ENCODE assay signal across 8 mouse cellular contexts in genomic region chr5:76974554-76975285, GRCm38 (mm10). TPM values are rescaled to one million over a fixed set of nuclear protein-coding genes. Genes with fewer than 3 reads are reported as not detected.
DNase-seq lines count a peak whose midpoint lies in the region; ATAC-seq and TF ChIP-seq lines count a peak whose summit lies in the region.

Gene Srp72 (plus strand): TSS chr5:76974683.

- TF ChIP-seq POLR2A in MEL (IDR thresholded peaks at IDR 0.05; ENCODE audit: control insufficient read depth in 1 of 2, insufficient read depth in 1 of 2, low read depth in 1 of 2, low read length in 2 of 2, poor library complexity in 1 of 2) = peak; percentile 80 to 94; a peak in 3 of 4 replicates
- peak; percentile 57; the same call in 1 of the 2 replicates for TF ChIP-seq POLR2A in cerebellum, adult 2 months (IDR thresholded peaks at IDR 0.05; ENCODE audit: borderline replicate concordance, insufficient read depth, low read length)
- peak; percentile 73; the same call in 1 of the 2 replicates for TF ChIP-seq POLR2A in lung, adult 2 months (IDR thresholded peaks at IDR 0.05; ENCODE audit: borderline replicate concordance, extremely low read depth, low read depth, low read length)

- H3K36me3 ChIP-seq in MEL (ENCODE audit: control insufficient read depth in 1 of 2, insufficient read depth in 2 of 2, low read length in 2 of 2) = peaks cover 20 to 24% of the 10 kb centered on the region in 2 experiments
- peaks cover 17% of the 10 kb centered on the region for H3K36me3 ChIP-seq in neural tube, embryonic 15.5 days

- H3K27me3 ChIP-seq in MEL (ENCODE audit: control insufficient read depth in 1 of 2, insufficient read depth in 2 of 2, low read length in 2 of 2) = no peaks in the 10 kb centered on the region
- H3K27me3 ChIP-seq in cerebellum, adult 2 months (ENCODE audit: control insufficient read depth, insufficient read depth, low read length) = no peaks in the 10 kb centered on the region
- H3K27me3 ChIP-seq in neural tube, embryonic 15.5 days (replicated peaks) = no peaks in the 10 kb centered on the region

- peak within 1 kb of the TSS; percentile 86 for H3K27ac ChIP-seq in MEL (ENCODE audit: control insufficient read depth, low read depth, low read length)
- H3K27ac ChIP-seq in cerebellum, adult 2 months (ENCODE audit: insufficient read depth, low read length) = peak within 1 kb of the TSS; percentile 86
- H3K27ac ChIP-seq in layer of hippocampus, adult 2 months = peak within 1 kb of the TSS; percentile 96
- peak within 1 kb of the TSS; percentile 93 for H3K27ac ChIP-seq in neural tube, embryonic 15.5 days (replicated peaks)

- WGBS in cerebellum, adult 2 months = under 1% methylated on average over 60 of the region's 60 CpGs
- WGBS in lung, adult 2 months = under 1% methylated on average over 60 of the region's 60 CpGs
- under 1% methylated on average over 58 of the region's 60 CpGs for WGBS in neural tube, embryonic 15.5 days

- DNase-seq in MEL (ENCODE audit: low read depth, low spot score) = peak; percentile 94
- DNase-seq in cerebellum, adult 2 months = peak; percentile 79 to 82
- peak; percentile 89 for DNase-seq in forelimb bud, embryonic 11.5 days (ENCODE audit: low read depth, low spot score)
- DNase-seq in heart, postnatal 4 days = peak; percentile 90
- DNase-seq in layer of hippocampus, adult 2 months (ENCODE audit: low spot score in 2 of 2) = peak; percentile 70 to 84
- peak; percentile 75 for DNase-seq in lung, adult 2 months
- peak; percentile 91 for DNase-seq in testis, postnatal 10 days (ENCODE audit: low spot score)

- TF ChIP-seq EP300 in MEL (IDR thresholded peaks at IDR 0.05; ENCODE audit: low read depth in 1 of 2, low read length in 2 of 2) = peak in 1 of 2 experiments; percentile 15; a peak in 1 of 4 replicates

- H3K4me1 ChIP-seq in MEL (ENCODE audit: control insufficient read depth in 1 of 2, insufficient read depth in 2 of 2, low read length in 2 of 2) = peaks cover 5 to 10% of the 10 kb centered on the region in 2 experiments; a peak in 3 of 4 replicates
- H3K4me1 ChIP-seq in cerebellum, adult 2 months (ENCODE audit: control insufficient read depth, insufficient read depth, low read length) = no peaks in the 10 kb centered on the region; the same call in 1 of the 2 replicates
- H3K4me1 ChIP-seq in lung, adult 2 months (ENCODE audit: control insufficient read depth, insufficient read depth, low read length) = peaks cover 7% of the 10 kb centered on the region
- peaks cover 24% of the 10 kb centered on the region for H3K4me1 ChIP-seq in neural tube, embryonic 15.5 days

- ATAC-seq in neural tube, embryonic 15.5 days (ENCODE audit: low FRiP score) = peak; percentile 94

- no peak for TF ChIP-seq CTCF in MEL (IDR thresholded peaks at IDR 0.05 in 2 of 3, conservative IDR thresholded peaks at IDR 0.05 in 1 of 3; ENCODE audit: control insufficient read depth in 1 of 3, insufficient read depth in 1 of 3, low read depth in 2 of 3, low read length in 3 of 3, poor library complexity in 1 of 3, severe bottlenecking in 1 of 3)
- no peak for TF ChIP-seq CTCF in cerebellum, adult 2 months (IDR thresholded peaks at IDR 0.05; ENCODE audit: borderline replicate concordance, insufficient read depth, low read depth, low read length)
- TF ChIP-seq CTCF in layer of hippocampus, adult 2 months (conservative IDR thresholded peaks at IDR 0.05) = no peak
- no peak for TF ChIP-seq CTCF in lung, adult 2 months (IDR thresholded peaks at IDR 0.05; ENCODE audit: insufficient read depth, low read length)

- peak within 1 kb of the TSS; percentile 90 for H3K4me2 ChIP-seq in neural tube, embryonic 15.5 days

- peaks cover 26% of the 10 kb centered on the region for H3K79me2 ChIP-seq in MEL (ENCODE audit: control insufficient read depth, insufficient read depth, low read length, poor library complexity)

- no peaks in the 10 kb centered on the region for H3K9me3 ChIP-seq in MEL (replicated peaks; ENCODE audit: insufficient read depth, low read length)
- H3K9me3 ChIP-seq in neural tube, embryonic 15.5 days (replicated peaks) = no peaks in the 10 kb centered on the region

- peak within 1 kb of the TSS; percentile 99 for H3K9ac ChIP-seq in MEL (ENCODE audit: control insufficient read depth, low read depth, low read length, poor library complexity, severe bottlenecking)
- H3K9ac ChIP-seq in neural tube, embryonic 15.5 days (replicated peaks) = peak within 1 kb of the TSS; percentile 83

- TF ChIP-seq RAD21 in MEL (IDR thresholded peaks at IDR 0.05; ENCODE audit: low read depth, low read length) = no peak

- H3K4me3 ChIP-seq in MEL (ENCODE audit: control insufficient read depth in 1 of 2, insufficient read depth in 1 of 2, low read depth in 2 of 2, low read length in 2 of 2) = peak within 1 kb of the TSS; percentile 99
- H3K4me3 ChIP-seq in cerebellum, adult 2 months (replicated peaks; ENCODE audit: insufficient read depth, low read depth, low read length) = peak within 1 kb of the TSS; percentile 70
- H3K4me3 ChIP-seq in layer of hippocampus, adult 2 months = peak within 1 kb of the TSS; percentile 99
- peak within 1 kb of the TSS; percentile 100 for H3K4me3 ChIP-seq in lung, adult 2 months (replicated peaks; ENCODE audit: extremely low read depth, low read depth, low read length)
- peak within 1 kb of the TSS; percentile 97 for H3K4me3 ChIP-seq in neural tube, embryonic 15.5 days (replicated peaks)

TF ChIP-seq in MEL, 35 proteins besides CTCF, POLR2A, EP300 and RAD21 (continues in another document):
- TF ChIP-seq UBTF (IDR thresholded peaks at IDR 0.05; ENCODE audit: borderline replicate concordance, insufficient read depth, low read depth, low read length) = no peak
- no peak for TF ChIP-seq MEF2A (IDR thresholded peaks at IDR 0.05; ENCODE audit: extremely low read depth, insufficient replicate concordance, low read depth, low read length, poor library complexity, severe bottlenecking)
- TF ChIP-seq BHLHE40 (IDR thresholded peaks at IDR 0.05; ENCODE audit: borderline replicate concordance, low read depth, low read length) = no peak
- peak; percentile 84 for TF ChIP-seq MAX (IDR thresholded peaks at IDR 0.05; ENCODE audit: low read length)
- TF ChIP-seq GATA1 (IDR thresholded peaks at IDR 0.05; ENCODE audit: low read depth, low read length) = no peak
- peak; percentile 96 for TF ChIP-seq MXI1 (IDR thresholded peaks at IDR 0.05; ENCODE audit: low read depth, low read length)
- no peak for TF ChIP-seq GABPA (IDR thresholded peaks at IDR 0.05; ENCODE audit: low read depth, low read length)
- no peak for TF ChIP-seq ZC3H11A (IDR thresholded peaks at IDR 0.05; ENCODE audit: low read depth, low read length)
- TF ChIP-seq NELFE (IDR thresholded peaks at IDR 0.05; ENCODE audit: low read depth, low read length) = peak; percentile 85
- peak; percentile 79 for TF ChIP-seq ELF1 (IDR thresholded peaks at IDR 0.05; ENCODE audit: low read depth, low read length)
- peak; percentile 86; the same call in 1 of the 2 replicates for TF ChIP-seq CHD1 (IDR thresholded peaks at IDR 0.05; ENCODE audit: low read depth, low read length)
- TF ChIP-seq TBP (IDR thresholded peaks at IDR 0.05; ENCODE audit: low read depth, low read length) = no peak
- TF ChIP-seq SIN3A (IDR thresholded peaks at IDR 0.05; ENCODE audit: low read length) = peak; percentile 99
- TF ChIP-seq SMC3 (IDR thresholded peaks at IDR 0.05; ENCODE audit: low read depth, low read length) = no peak; the same call in 1 of the 2 replicates
- TF ChIP-seq POLR2AphosphoS2 (IDR thresholded peaks at IDR 0.05; ENCODE audit: low read length) = peak; percentile 51; the same call in 1 of the 2 replicates
- no peak for TF ChIP-seq USF2 (IDR thresholded peaks at IDR 0.05; ENCODE audit: borderline replicate concordance in 1 of 2, insufficient read depth in 1 of 2, low read depth in 1 of 2, low read length in 2 of 2)
- no peak for TF ChIP-seq ETS1 (IDR thresholded peaks at IDR 0.05; ENCODE audit: low read depth, low read length)
- TF ChIP-seq ZKSCAN1 (IDR thresholded peaks at IDR 0.05; ENCODE audit: low read depth, low read length) = no peak
- TF ChIP-seq NRF1 (IDR thresholded peaks at IDR 0.05; ENCODE audit: insufficient read depth, low read depth, low read length, poor library complexity, severe bottlenecking) = no peak
- peak; percentile 70; the same call in 1 of the 2 replicates for TF ChIP-seq KAT2A (conservative IDR thresholded peaks at IDR 0.05; ENCODE audit: low read depth, low read length)
- TF ChIP-seq CHD2 (IDR thresholded peaks at IDR 0.05; ENCODE audit: low read length) = peak; percentile 91
- TF ChIP-seq MAFK (IDR thresholded peaks at IDR 0.05; ENCODE audit: borderline replicate concordance, low read depth, low read length) = no peak
- peak; percentile 49; the same call in 1 of the 2 replicates for TF ChIP-seq ZMIZ1 (IDR thresholded peaks at IDR 0.05; ENCODE audit: low read depth, low read length)
- no peak for TF ChIP-seq E2F4 (IDR thresholded peaks at IDR 0.05; ENCODE audit: borderline replicate concordance, low read depth, low read length)
- no peak; the same call in 1 of the 2 replicates for TF ChIP-seq MYC (IDR thresholded peaks at IDR 0.05; ENCODE audit: low read depth, low read length)
- TF ChIP-seq RCOR1 (IDR thresholded peaks at IDR 0.05; ENCODE audit: low read depth, low read length) = no peak
- 0 out of 2 replicates have a peak, but pooled peaks have one; percentile 29 for TF ChIP-seq TCF12 (IDR thresholded peaks at IDR 0.05; ENCODE audit: low read depth, low read length)
- TF ChIP-seq POLR2AphosphoS5 (IDR thresholded peaks at IDR 0.05; ENCODE audit: borderline replicate concordance, low read depth, low read length) = no peak
- TF ChIP-seq ZNF384 (IDR thresholded peaks at IDR 0.05; ENCODE audit: low read depth, low read length) = no peak
- peak; percentile 84 for TF ChIP-seq HCFC1 (IDR thresholded peaks at IDR 0.05; ENCODE audit: low read depth, low read length)
- TF ChIP-seq JUND (IDR thresholded peaks at IDR 0.05; ENCODE audit: low read depth, low read length) = no peak
- peak; percentile 75 for TF ChIP-seq USF1 (IDR thresholded peaks at IDR 0.05; ENCODE audit: low read depth, low read length)
- no peak for TF ChIP-seq MYB (IDR thresholded peaks at IDR 0.05; ENCODE audit: low read depth, low read length)
- peak; percentile 88 for TF ChIP-seq MAZ (IDR thresholded peaks at IDR 0.05; ENCODE audit: low read depth, low read length)

RNA-seq across cellular contexts. Expression of gene Srp72, which starts in this region (rescaled TPM):
- 76.7 and 87.1 TPM in 2 replicates for total RNA-seq in MEL (2012; rRNA removed)
- polyA plus RNA-seq in MEL (2012; ENCODE audit: insufficient read depth in 1 of 2, insufficient read length in 2 of 2, low read depth in 1 of 2, low replicate concordance in 2 of 2, missing spikeins in 1 of 2) = 100 to 1,000 TPM; 140 to 231 TPM
- 62.0 and 66.2 TPM in 2 replicates for polyA plus RNA-seq in cerebellum, adult 2 months (2012; rRNA removed)
- 10 to 100 TPM; 72.0 to 72.7 TPM for total RNA-seq in heart, postnatal 4 days (2021)
- total RNA-seq in layer of hippocampus, adult 2 months (2021) = 100 to 1,000 TPM; 104 to 111 TPM
- 15.1 and 21.6 TPM in 2 replicates for polyA plus RNA-seq in lung, adult 2 months (2012; rRNA removed)
- polyA plus RNA-seq in neural tube, embryonic 15.5 days (2015; fragmentation: Nextera tagmentation; extraction: Ambion mirVana) = 87.2 and 91.5 TPM in 2 replicates

Comparison
In these comparisons a context has a peak if more than half of its experiments do, and no peak if none do; other contexts are left out.
1. Peak in every context shown above with its lines: DNase-seq, ATAC-seq, H3K4me3 ChIP-seq and H3K27ac ChIP-seq.